Mouse (Mus musculus) thymus, postnatal 36 days (tissue): ENCODE results near the gene Has3.
A peak's percentile ranks its signal among the peaks of the same experiment; 100 is the strongest.

Source experiments
- DNase-seq, 2 experiments: peaks; one replicate each; pipeline ENCODE4 v3.0.0; 2022; ENCODE audit warnings: mixed read lengths in 2 of 2

Gene Has3

GRCm38 (mm10) chr8:106932376-106933065 is 62.5 kb downstream of the Has3 start:
- DNase-seq: peak; percentile 4 to 7

- no peak for DNase-seq
Measured at GRCm38 (mm10) chr8:106933506-106934143, 63.6 kb downstream of the Has3 start.
